Mouse (Mus musculus) embryonic fibroblast, embryonic 13.5 days (primary cell): Measurements from ENCODE around the gene Prkcd.

Experiments
- CTCF ChIP-seq: IDR thresholded peaks from 2 replicates; pipeline ENCODE4 v1.5.1; 2011; ENCODE audit warnings: mild to moderate bottlenecking, control low read depth, low read length, moderate library complexity, borderline replicate concordance; ENCODE audit not compliant: insufficient read depth
- POLR2A ChIP-seq: IDR thresholded peaks from 2 replicates; pipeline ENCODE4 v1.6.1; 2011; ENCODE audit warnings: low read depth, mild to moderate bottlenecking, control low read depth, low read length, moderate library complexity

DNA sequence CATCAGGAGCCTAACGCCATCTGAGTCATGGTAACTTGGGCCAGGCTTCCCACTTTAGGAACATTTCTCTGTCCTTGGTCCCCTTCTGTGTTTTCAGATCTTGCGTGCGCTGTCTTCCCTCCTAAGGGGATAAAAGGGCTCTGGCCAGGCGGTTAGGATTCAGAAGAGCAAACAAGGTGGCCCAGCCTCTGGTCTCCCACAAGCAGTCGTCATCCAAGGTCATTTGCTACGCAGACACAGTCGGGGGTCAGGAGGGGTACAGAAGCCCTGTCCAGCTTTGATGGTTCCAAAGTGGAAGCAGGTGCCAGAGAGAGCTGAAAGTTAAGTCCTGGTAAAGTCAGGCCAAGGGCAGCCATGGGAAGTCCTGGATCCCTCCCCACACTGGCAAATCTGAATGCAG is 35.1 kb downstream of the Prkcd start:
- no peak for TF ChIP-seq POLR2A
- no peak for TF ChIP-seq CTCF
